Mouse (Mus musculus) lung, embryonic 15.5 days (tissue): ENCODE measurements at regions not wholly inside any gene's neighbourhood (a gene's known extent, or its start where the extent isn't known, plus 50 kb on each side); places are given as distances from the start of the nearest gene placed in this dataset.
"Not testable (repeated sequence)": the region's sequence is repeated elsewhere in the genome, so short reads cannot be mapped to it uniquely, and the experiment has no call there.

Experiments
- ATAC-seq: fragments of 200-750 bp; cut with Nextera tagmentation; 2 replicates; pipeline ENCODE4 v1.8.0; 2017; ENCODE audit warnings: moderate number of reproducible peaks, borderline replicate concordance; ENCODE audit not compliant: low FRiP score, low TSS enrichment; ENCODE audit errors: extremely low read depth
- H3K27ac ChIP-seq: fragments of 300-500 bp; sonication (generic); 2 replicates; pipeline ENCODE4 v1.5.1; 2015; ENCODE audit warnings: moderate library complexity, mild to moderate bottlenecking, inconsistent platforms
- H3K27me3 ChIP-seq: fragments of 300-500 bp; sonication (generic); 2 replicates; pipeline ENCODE4 v1.6.1; 2015; ENCODE audit warnings: inconsistent platforms
- H3K36me3 ChIP-seq: fragments of 300-500 bp; sonication (generic); 2 replicates; pipeline ENCODE4 v1.6.1; 2015; ENCODE audit warnings: inconsistent platforms
- H3K4me1 ChIP-seq: fragments of 300-500 bp; sonication (generic); 2 replicates; pipeline ENCODE4 v1.6.1; 2015; ENCODE audit warnings: inconsistent platforms
- H3K4me2 ChIP-seq: fragments of 300-500 bp; sonication (generic); 2 replicates; pipeline ENCODE4 v1.6.1; 2015; ENCODE audit warnings: inconsistent platforms, mild to moderate bottlenecking, moderate library complexity
- H3K4me3 ChIP-seq: fragments of 300-500 bp; sonication (generic); 2 replicates; pipeline ENCODE4 v1.5.1; 2015; ENCODE audit warnings: mild to moderate bottlenecking, inconsistent platforms
- H3K9ac ChIP-seq: fragments of 300-500 bp; sonication (generic); 2 replicates; pipeline ENCODE4 v1.6.1; 2015; ENCODE audit warnings: inconsistent platforms
- H3K9me3 ChIP-seq: fragments of 300-500 bp; sonication (generic); 2 replicates; pipeline ENCODE4 v1.6.1; 2016; ENCODE audit warnings: inconsistent platforms
- WGBS: fragments of 180-500 bp; shearing (Covaris S2); methylation state at CpG from one replicate; pipeline ENCODE4 v1.1.7; 2015; 5-methylcytosine and 5-hydroxymethylcytosine counted together

- H3K9me3 ChIP-seq, H3K36me3 ChIP-seq, ATAC-seq, H3K4me2 ChIP-seq, H3K4me3 ChIP-seq, H3K4me1 ChIP-seq, H3K9ac ChIP-seq, H3K27me3 ChIP-seq, H3K27ac ChIP-seq: not testable (repeated sequence)
- 89% methylated on average over 2 of the region's 2 CpGs for WGBS
Measured at GRCm38 (mm10) chr1:14688041-14688440, 1405.1 kb downstream of the 4930444P10Rik start.

DNA sequence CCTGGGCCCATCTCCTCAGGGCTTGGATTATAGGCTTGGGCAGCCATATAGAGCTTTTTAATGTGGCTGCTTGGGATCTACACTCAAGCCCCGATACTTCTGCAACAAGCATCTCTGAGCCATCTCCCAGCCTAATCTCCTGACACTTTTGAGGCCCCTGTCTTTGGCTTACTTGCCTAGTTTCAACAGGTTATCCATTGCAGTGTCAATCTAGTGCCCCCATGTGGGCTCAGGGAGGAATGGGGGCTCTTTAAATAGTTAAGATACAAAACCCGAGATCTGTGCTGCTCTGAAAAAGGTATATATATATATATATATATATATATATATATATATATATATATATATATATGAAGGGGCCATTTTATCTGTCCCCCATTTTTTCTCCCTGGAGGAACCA, 1407.0 kb downstream of the 4930444P10Rik start:
- no peaks in the 10 kb centered on the region for H3K4me1 ChIP-seq
- H3K4me2 ChIP-seq = no peak overlapping the region
- no peak overlapping the region for H3K9ac ChIP-seq
- no peak for ATAC-seq
- no peaks in the 10 kb centered on the region for H3K9me3 ChIP-seq
- WGBS = 30% methylated on average over 2 of the region's 2 CpGs
- H3K27ac ChIP-seq = no peak overlapping the region
- no peaks in the 10 kb centered on the region for H3K36me3 ChIP-seq
- no peak overlapping the region for H3K4me3 ChIP-seq
- H3K27me3 ChIP-seq = no peaks in the 10 kb centered on the region

GRCm38 (mm10) chr1:14680443-14680842, 1412.7 kb downstream of the 4930444P10Rik start:
- Histone ChIP-seq H3K27ac (no peak overlapping the region), H3K36me3 (no peaks in the 10 kb centered on the region), H3K9me3 (no peaks in the 10 kb centered on the region), H3K4me1 (no peaks in the 10 kb centered on the region), H3K4me3 (no peak overlapping the region), H3K4me2 (no peak overlapping the region), H3K9ac (no peak overlapping the region), H3K27me3 (no peaks in the 10 kb centered on the region)
- no peak for ATAC-seq
- WGBS = 86% methylated on average over 3 of the region's 3 CpGs

GRCm38 (mm10) chr1:14672393-14672999, 1420.6 kb downstream of the 4930444P10Rik start:
- Histone ChIP-seq H3K4me3 (no peak overlapping the region), H3K36me3 (no peaks in the 10 kb centered on the region), H3K4me2 (no peak overlapping the region), H3K27me3 (no peaks in the 10 kb centered on the region), H3K27ac (no peak overlapping the region), H3K9me3 (no peaks in the 10 kb centered on the region), H3K9ac (no peak overlapping the region), H3K4me1 (no peaks in the 10 kb centered on the region)
- 40% methylated on average over 6 of the region's 6 CpGs for WGBS
- ATAC-seq = no peak

DNA sequence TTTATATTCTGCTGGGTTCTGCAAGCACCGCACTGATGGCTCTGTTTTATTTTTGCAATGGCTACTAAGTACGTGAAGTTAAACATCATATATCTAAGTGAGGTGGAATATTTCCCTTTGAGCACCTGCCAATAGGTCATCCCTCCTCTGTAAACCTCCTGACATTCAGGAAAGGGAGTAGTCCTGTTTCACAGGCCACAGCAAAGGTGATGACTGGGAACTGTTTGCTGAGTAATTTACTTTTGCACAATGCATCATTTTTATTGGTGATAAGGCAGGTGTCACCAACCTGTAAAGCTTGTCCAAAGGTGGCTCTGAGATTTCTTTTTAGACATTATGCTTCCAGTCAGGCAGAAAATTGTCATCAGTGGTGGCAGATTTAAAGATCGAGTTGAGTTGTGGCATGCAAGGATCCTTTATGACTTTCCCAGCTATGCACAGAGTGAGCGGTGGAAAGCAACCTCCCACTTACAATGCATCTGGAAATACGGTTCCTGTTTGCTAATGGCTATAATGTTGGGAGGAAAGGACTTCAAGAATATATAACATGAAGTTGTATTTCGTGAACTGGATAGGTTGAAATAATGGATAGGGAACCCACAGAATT, 1430.3 kb downstream of the 4930444P10Rik start:
- Histone ChIP-seq H3K27ac (no peak overlapping the region), H3K4me2 (no peak overlapping the region), H3K4me3 (no peak overlapping the region), H3K36me3 (no peaks in the 10 kb centered on the region), H3K9me3 (no peaks in the 10 kb centered on the region), H3K9ac (no peak overlapping the region), H3K4me1 (no peaks in the 10 kb centered on the region), H3K27me3 (no peaks in the 10 kb centered on the region)
- ATAC-seq = no peak
- 60% methylated on average over 6 of the region's 6 CpGs for WGBS

DNA sequence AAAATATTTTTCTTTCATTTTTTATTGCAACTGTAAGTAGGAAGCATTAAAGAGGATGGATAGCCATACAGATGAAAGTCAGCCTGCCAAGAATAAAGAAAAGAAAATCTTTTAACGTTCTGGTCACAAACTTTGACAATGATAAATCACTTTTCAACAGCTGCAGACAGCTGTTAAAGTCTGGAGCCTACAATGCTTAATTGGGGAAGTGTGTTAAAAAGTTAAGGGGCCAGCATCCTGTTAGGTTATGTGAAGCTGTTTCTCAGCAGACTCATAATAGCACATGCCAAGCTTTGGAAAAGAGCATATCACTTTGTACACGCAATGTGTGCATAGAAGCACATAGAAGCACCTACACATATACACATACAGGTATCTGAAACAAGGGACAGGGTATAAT, 1431.3 kb downstream of the 4930444P10Rik start:
- Histone ChIP-seq H3K27me3 (no peaks in the 10 kb centered on the region), H3K4me2 (no peak overlapping the region), H3K9ac (no peak overlapping the region), H3K27ac (no peak overlapping the region), H3K9me3 (no peaks in the 10 kb centered on the region), H3K4me1 (no peaks in the 10 kb centered on the region), H3K4me3 (no peak overlapping the region), H3K36me3 (no peaks in the 10 kb centered on the region)
- whole genome bisulfite sequencing = 31% methylated on average over 2 of the region's 2 CpGs
- ATAC-seq = no peak

GRCm38 (mm10) chr1:14650346-14650745, 1442.8 kb downstream of the 4930444P10Rik start:
- Histone ChIP-seq H3K27ac (no peak overlapping the region), H3K27me3 (no peaks in the 10 kb centered on the region), H3K9ac (no peak overlapping the region), H3K36me3 (no peaks in the 10 kb centered on the region), H3K4me3 (no peak overlapping the region), H3K9me3 (no peaks in the 10 kb centered on the region), H3K4me1 (no peaks in the 10 kb centered on the region), H3K4me2 (no peak overlapping the region)
- ATAC-seq = no peak
- WGBS = 71% methylated on average over 2 of the region's 2 CpGs

DNA sequence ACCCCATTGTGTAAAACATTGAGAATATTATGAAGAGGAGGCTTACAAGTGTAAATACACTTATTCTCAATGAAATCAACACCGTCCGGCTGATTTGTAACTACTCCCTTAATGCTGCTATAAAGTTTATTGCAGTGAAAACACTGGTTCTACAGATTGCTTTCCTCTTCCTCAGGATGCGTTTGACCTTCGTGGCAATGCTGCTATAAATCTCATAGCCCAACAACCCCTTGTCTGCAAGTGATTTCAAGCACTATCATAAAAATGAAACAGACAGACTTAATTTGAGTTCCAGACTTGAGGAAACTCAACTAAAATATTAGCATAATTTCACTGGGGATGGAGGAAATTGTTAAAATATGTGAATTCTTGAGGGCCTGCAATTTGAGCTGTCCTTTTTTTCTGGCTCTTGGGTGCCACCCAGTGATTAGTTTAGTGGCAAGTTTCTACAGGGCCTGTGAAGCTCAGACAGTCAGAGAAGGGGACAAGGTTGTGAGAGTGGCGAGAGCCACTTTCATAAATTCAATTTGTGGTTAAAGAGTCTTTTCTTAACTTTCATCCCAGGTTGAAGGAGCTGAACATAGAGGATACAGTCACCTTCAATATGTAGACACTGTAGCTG, 1457.4 kb downstream of the 4930444P10Rik start:
- Histone ChIP-seq H3K27ac (no peak overlapping the region), H3K4me2 (no peak overlapping the region)

DNA sequence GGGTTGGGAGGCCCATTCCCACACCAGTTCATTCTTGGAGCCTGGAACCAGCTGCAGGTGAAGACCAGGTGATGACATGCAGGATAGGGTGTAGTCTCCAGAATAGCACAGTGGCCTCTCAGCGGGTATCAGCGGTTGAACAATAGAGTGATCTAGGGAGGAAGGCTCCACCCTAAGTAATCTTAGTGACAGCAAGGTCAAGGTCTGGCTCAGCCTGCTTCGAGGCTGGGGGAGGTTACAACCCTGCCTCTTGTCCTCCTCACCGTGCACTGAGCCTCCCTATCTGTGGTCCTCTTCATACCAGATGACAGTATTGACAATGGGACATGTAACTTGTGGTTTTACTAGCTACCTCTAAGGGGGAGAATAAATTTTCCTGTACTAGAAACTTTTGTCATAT, 1461.1 kb downstream of the 4930444P10Rik start:
- H3K36me3 ChIP-seq = no peaks in the 10 kb centered on the region
- no peaks in the 10 kb centered on the region for H3K27me3 ChIP-seq
- no peaks in the 10 kb centered on the region for H3K4me1 ChIP-seq
- no peak for ATAC-seq
- no peak overlapping the region for H3K27ac ChIP-seq
- no peak overlapping the region for H3K9ac ChIP-seq
- H3K4me2 ChIP-seq = no peak overlapping the region
- no peak overlapping the region for H3K4me3 ChIP-seq
- no peaks in the 10 kb centered on the region for H3K9me3 ChIP-seq
- WGBS = 35% methylated on average over 4 of the region's 4 CpGs

More for the DNA sequence above, 1457.4 kb downstream of the 4930444P10Rik start:
- Histone ChIP-seq H3K4me3 (no peak overlapping the region), H3K9ac (no peak overlapping the region), H3K4me1 (no peaks in the 10 kb centered on the region), H3K27me3 (no peaks in the 10 kb centered on the region), H3K36me3 (no peaks in the 10 kb centered on the region), H3K9me3 (no peaks in the 10 kb centered on the region)
- 65% methylated on average over 5 of the region's 5 CpGs for WGBS
- no peak for ATAC-seq

DNA sequence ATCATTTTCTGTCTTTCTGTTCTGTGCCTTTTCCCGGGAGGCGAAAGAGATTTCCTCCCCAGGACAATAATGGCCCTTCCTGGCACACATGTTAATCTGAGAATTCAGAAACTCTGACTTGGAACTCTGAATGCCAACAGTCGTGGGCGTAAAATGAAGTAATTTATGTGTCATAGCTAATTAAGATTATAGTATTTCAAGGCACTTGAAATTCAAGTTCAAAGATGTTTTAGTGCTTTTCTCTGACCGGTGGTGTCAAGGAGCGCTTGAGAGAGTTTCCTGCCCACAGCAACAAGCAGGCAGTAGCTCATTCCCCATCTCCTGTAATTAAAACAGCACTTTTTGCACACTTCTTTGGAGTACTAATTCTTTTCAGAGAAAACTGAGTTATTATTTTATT, 1465.9 kb downstream of the 4930444P10Rik start:
- 70% methylated on average over 6 of the region's 6 CpGs for WGBS
- Histone ChIP-seq H3K36me3 (no peaks in the 10 kb centered on the region), H3K9me3 (no peaks in the 10 kb centered on the region), H3K4me3 (no peak overlapping the region), H3K4me1 (no peaks in the 10 kb centered on the region), H3K4me2 (no peak overlapping the region), H3K27ac (no peak overlapping the region), H3K27me3 (no peaks in the 10 kb centered on the region), H3K9ac (no peak overlapping the region)
- no peak for ATAC-seq

- no peaks in the 10 kb centered on the region for H3K4me1 ChIP-seq
- 82% methylated on average over 4 of the region's 4 CpGs for WGBS
- H3K4me2 ChIP-seq = no peak overlapping the region
- H3K9ac ChIP-seq = no peak overlapping the region
- no peak overlapping the region for H3K4me3 ChIP-seq
- H3K9me3 ChIP-seq = no peaks in the 10 kb centered on the region
- H3K36me3 ChIP-seq = no peaks in the 10 kb centered on the region
- no peak overlapping the region for H3K27ac ChIP-seq
- no peaks in the 10 kb centered on the region for H3K27me3 ChIP-seq
- no peak for ATAC-seq
Measured at GRCm38 (mm10) chr1:14626685-14627084, 1466.4 kb downstream of the 4930444P10Rik start.

DNA sequence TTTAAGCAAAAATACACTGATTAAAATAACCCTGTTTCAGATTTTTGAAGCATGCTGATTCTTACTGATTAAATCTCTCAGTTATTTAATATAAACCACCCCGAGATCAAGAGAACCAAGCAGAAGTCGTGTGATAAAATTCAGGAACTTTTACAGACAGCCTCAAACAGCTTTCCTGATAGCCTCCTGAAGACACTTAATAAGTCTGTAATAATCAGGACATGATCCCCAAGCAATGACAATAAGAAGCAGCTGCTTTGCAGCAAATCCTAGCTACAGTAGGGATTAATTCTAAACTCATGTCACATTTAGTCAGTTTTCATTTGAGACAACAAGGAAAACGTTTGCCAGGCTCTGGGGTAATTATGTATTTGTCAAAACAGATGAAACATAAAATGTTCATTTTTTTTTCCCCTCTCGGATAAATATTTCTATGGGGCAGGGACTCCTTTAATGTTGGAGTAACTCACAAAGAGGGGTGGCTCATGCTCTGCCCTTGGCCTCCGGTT, 1472.1 kb downstream of the 4930444P10Rik start:
- Histone ChIP-seq H3K9me3 (no peaks in the 10 kb centered on the region), H3K4me3 (no peak overlapping the region), H3K4me1 (0 out of 2 replicates have a peak, but pooled peaks cover 4% of the 10 kb centered on the region), H3K27me3 (no peaks in the 10 kb centered on the region), H3K9ac (no peak overlapping the region), H3K36me3 (no peaks in the 10 kb centered on the region), H3K4me2 (no peak overlapping the region), H3K27ac (no peak overlapping the region)
- no peak; the same call in 1 of the 2 replicates for ATAC-seq
- 40% methylated on average over 5 of the region's 5 CpGs for WGBS
